Mouse (Mus musculus) large intestine, adult 2 months (tissue): ENCODE results near the gene Anks1b. TPM values are rescaled to one million over a fixed set of nuclear protein-coding genes. Genes with fewer than 3 reads are reported as not detected.
A peak's percentile ranks its signal among the peaks of the same experiment; 100 is the strongest.

ENCODE experiments used
- DNase-seq: peaks from one replicate; pipeline ENCODE4 v3.0.0-alpha.2; 2012; ENCODE audit warnings: low read depth, low spot score
- WGBS: fragments of 180-500 bp; shearing (Covaris S2); methylation state at CpG from one replicate; pipeline ENCODE4 v1.1.7; 2018; 5-methylcytosine and 5-hydroxymethylcytosine counted together
- polyA plus RNA-seq: library from polyadenylated mRNA; depleted of rRNA; stranded (reverse); fragments of >200 nt; gene quantifications from 2 replicates; pipeline ENCODE4 v1.2.3, GENCODE M21; 2012

The Anks1b gene
- polyA plus RNA-seq, 1 experiment = 0.17 TPM

GRCm38 (mm10) chr10:90826939-90827338 lies 953.6 kb downstream of the Anks1b start:
- DNase-seq = no peak

GRCm38 (mm10) chr10:90828581-90829393 lies 955.5 kb downstream of the Anks1b start:
- WGBS = 2% methylated on average over 50 of the region's 73 CpGs
- DNase-seq = no peak

More at GRCm38 (mm10) chr10:90826939-90827338, 953.6 kb downstream of the Anks1b start:
- 21% methylated on average over 4 of the region's 4 CpGs for WGBS

GRCm38 (mm10) chr10:90829394-90830267 lies 956.3 kb downstream of the Anks1b start:
- 2% methylated on average over 56 of the region's 76 CpGs for WGBS
- DNase-seq = no peak

- DNase-seq = no peak
- WGBS = 4% methylated on average over 11 of the region's 11 CpGs
Measured at GRCm38 (mm10) chr10:90830268-90830585, 956.9 kb downstream of the Anks1b start.

GRCm38 (mm10) chr10:90830591-90831287 lies 957.4 kb downstream of the Anks1b start:
- WGBS = 7% methylated on average over 21 of the region's 21 CpGs
- DNase-seq = no peak

- DNase-seq = no peak
- 8% methylated on average over 2 of the region's 2 CpGs for WGBS
Measured at GRCm38 (mm10) chr10:90831288-90831626, 957.9 kb downstream of the Anks1b start.

- no peak for DNase-seq
- 47% methylated on average over 5 of the region's 5 CpGs for WGBS
Measured at GRCm38 (mm10) chr10:90834306-90834705, 961.0 kb downstream of the Anks1b start.

- no peak for DNase-seq
Measured at GRCm38 (mm10) chr10:90835195-90835594, 961.9 kb downstream of the Anks1b start.

- DNase-seq = peak; percentile 14
- WGBS = 29% methylated on average over 9 of the region's 9 CpGs
Measured at GRCm38 (mm10) chr10:90839611-90840335, 966.5 kb downstream of the Anks1b start.

GRCm38 (mm10) chr10:90842398-90842797 lies 969.1 kb downstream of the Anks1b start:
- WGBS = 93% methylated on average over 2 of the region's 2 CpGs
- DNase-seq = no peak

GRCm38 (mm10) chr10:90851077-90851476 lies 977.8 kb downstream of the Anks1b start:
- WGBS = 90% methylated on average over 6 of the region's 6 CpGs
- no peak for DNase-seq

GRCm38 (mm10) chr10:90851999-90852398 lies 978.7 kb downstream of the Anks1b start:
- DNase-seq = no peak
- WGBS = 11% methylated on average over 11 of the region's 11 CpGs

- DNase-seq = no peak
- 24% methylated on average over 7 of the region's 7 CpGs for WGBS
Measured at GRCm38 (mm10) chr10:90852432-90852831, 979.1 kb downstream of the Anks1b start.

GRCm38 (mm10) chr10:90856668-90857067 lies 983.4 kb downstream of the Anks1b start:
- no peak for DNase-seq
- 52% methylated on average over 4 of the region's 4 CpGs for WGBS

GRCm38 (mm10) chr10:90859665-90860523 lies 986.6 kb downstream of the Anks1b start:
- no peak for DNase-seq
- WGBS = 82% methylated on average over 19 of the region's 19 CpGs

GRCm38 (mm10) chr10:90863881-90864598 lies 990.7 kb downstream of the Anks1b start:
- 58% methylated on average over 10 of the region's 10 CpGs for WGBS
- no peak for DNase-seq

- no peak for DNase-seq
- 45% methylated on average over 3 of the region's 3 CpGs for WGBS
Measured at GRCm38 (mm10) chr10:90864599-90864889, 991.2 kb downstream of the Anks1b start.

- 88% methylated on average over 5 of the region's 5 CpGs for WGBS
Measured at GRCm38 (mm10) chr10:90873204-90873603, 999.9 kb downstream of the Anks1b start.

More at GRCm38 (mm10) chr10:90873204-90873603, 999.9 kb downstream of the Anks1b start:
- DNase-seq = no peak
